Mouse (Mus musculus) brain, embryonic 14.5 days (tissue): Measurements from ENCODE around the gene S1pr5.
"Not testable (repeated sequence)": the region's sequence is repeated elsewhere in the genome, so short reads cannot be mapped to it uniquely, and the experiment has no call there.

Experiments
- CTCF ChIP-seq: fragments of 200-500 bp; IDR thresholded peaks from 2 replicates; pipeline ENCODE4 v1.5.1; 2012; ENCODE audit warnings: inconsistent platforms, mild to moderate bottlenecking, moderate library complexity, borderline replicate concordance; ENCODE audit not compliant: insufficient read depth, insufficient read length; ENCODE audit errors: extremely low read depth
- POLR2A ChIP-seq: fragments of 200-500 bp; IDR thresholded peaks from 2 replicates; pipeline ENCODE4 v1.6.1; 2012; ENCODE audit warnings: mild to moderate bottlenecking, inconsistent platforms, borderline replicate concordance; ENCODE audit not compliant: poor library complexity, insufficient read depth, insufficient read length, severe bottlenecking; ENCODE audit errors: extremely low read depth

- TF ChIP-seq CTCF, POLR2A: not testable (repeated sequence)
Measured at GRCm38 (mm10) chr9:21256349-21256748, 8.1 kb upstream of the S1pr5 start.
